Mouse (Mus musculus) midbrain, embryonic 11.5 days (tissue): Measurements from ENCODE around the gene Pced1b. TPM values are rescaled to one million over a fixed set of nuclear protein-coding genes. Genes with fewer than 3 reads are reported as not detected.
"Not testable (repeated sequence)": the region's sequence is repeated elsewhere in the genome, so short reads cannot be mapped to it uniquely, and the experiment has no call there.

Experiments used
- ATAC-seq: fragments of 200-750 bp; cut with Nextera tagmentation; 2 replicates; pipeline ENCODE4 v1.8.0; 2017; ENCODE audit warnings: moderate TSS enrichment, moderate library complexity; ENCODE audit not compliant: low FRiP score
- DNase-seq: peaks from one replicate; pipeline ENCODE4 v3.0.0; 2015; ENCODE audit warnings: low spot score; ENCODE audit errors: missing footprints
- H3K27ac ChIP-seq: fragments of 300-500 bp; sonication (generic); 2 replicates; pipeline ENCODE4 v1.5.1; 2014; ENCODE audit warnings: low read depth, low read length
- H3K27me3 ChIP-seq: fragments of 300-500 bp; sonication (generic); 2 replicates; pipeline ENCODE4 v1.6.1; 2014; ENCODE audit warnings: mild to moderate bottlenecking, low read length, moderate library complexity, mixed read lengths; ENCODE audit not compliant: control insufficient read depth, insufficient read depth
- H3K36me3 ChIP-seq: fragments of 300-500 bp; sonication (generic); 2 replicates; pipeline ENCODE4 v1.6.1; 2014; ENCODE audit warnings: mild to moderate bottlenecking, low read length, moderate library complexity, mixed read lengths; ENCODE audit not compliant: control insufficient read depth, insufficient read depth
- H3K4me1 ChIP-seq: fragments of 300-500 bp; sonication (generic); 2 replicates; pipeline ENCODE4 v1.6.1; 2014; ENCODE audit warnings: low read length; ENCODE audit not compliant: control insufficient read depth, insufficient read depth
- H3K4me2 ChIP-seq: fragments of 300-500 bp; sonication (generic); 2 replicates; pipeline ENCODE4 v1.6.1; 2014; ENCODE audit warnings: mild to moderate bottlenecking, moderate library complexity
- H3K4me3 ChIP-seq: fragments of 300-500 bp; sonication (generic); 2 replicates; pipeline ENCODE4 v1.5.1; 2014; ENCODE audit warnings: low read depth, low read length
- H3K9ac ChIP-seq: fragments of 300-500 bp; sonication (generic); 2 replicates; pipeline ENCODE4 v1.6.1; 2014; ENCODE audit warnings: low read length
- H3K9me3 ChIP-seq: fragments of 300-500 bp; sonication (generic); 2 replicates; pipeline ENCODE4 v1.6.1; 2016; ENCODE audit warnings: low read length; ENCODE audit not compliant: control insufficient read depth
- WGBS: fragments of 180-500 bp; shearing (Covaris S2); extraction: QIAGEN DNeasy Blood & Tissue Kit; methylation state at CpG from one replicate; pipeline ENCODE4 v1.1.7; 2014; 5-methylcytosine and 5-hydroxymethylcytosine counted together
- polyA plus RNA-seq: library from polyadenylated mRNA; unstranded; fragments of >200 nt; fragmentation: Nextera tagmentation; extraction: Ambion mirVana; gene quantifications from 2 replicates; pipeline ENCODE4 v1.2.1, GENCODE M21; 2014

The Pced1b gene
- 3.6 and 4.0 TPM in 2 replicates for polyA plus RNA-seq

GRCm38 (mm10) chr15:97246911-97247790 lies at the start of gene Pced1b, which contains the start of gene Amigo2:
TSS of gene Pced1b (plus strand) at chr15:97247107.
TSS of gene Amigo2 (minus strand) at chr15:97247287.
- Histone ChIP-seq H3K9ac (peak within 1 kb of the TSS; percentile 78), H3K4me1 (no peaks in the 10 kb centered on the region), H3K9me3 (no peaks in the 10 kb centered on the region), H3K27ac (peak within 1 kb of the TSS; percentile 48; the same call in 1 of the 2 replicates), H3K36me3 (no peaks in the 10 kb centered on the region), H3K27me3 (peaks cover 5% of the 10 kb centered on the region; the same call in 1 of the 2 replicates), H3K4me2 (peak within 1 kb of the TSS; percentile 59), H3K4me3 (peak within 1 kb of the TSS; percentile 75)
- under 1% methylated on average over 113 of the region's 125 CpGs for WGBS
- DNase-seq (peak; percentile 96), ATAC-seq (peak; percentile 93)

- H3K9me3 ChIP-seq = no peaks in the 10 kb centered on the region
- H3K27me3 ChIP-seq = no peaks in the 10 kb centered on the region
- H3K27ac ChIP-seq = no peak overlapping the region
- WGBS = 81% methylated on average over 3 of the region's 3 CpGs
- H3K36me3 ChIP-seq = no peaks in the 10 kb centered on the region
- no peak for DNase-seq
- no peak overlapping the region for H3K4me2 ChIP-seq
- no peak for ATAC-seq
- H3K9ac ChIP-seq = no peak overlapping the region
- no peak overlapping the region for H3K4me3 ChIP-seq
- H3K4me1 ChIP-seq = no peaks in the 10 kb centered on the region
These were observed 42.0 kb upstream of the Pced1b start for GRCm38 (mm10) chr15:97204889-97205288.

GRCm38 (mm10) chr15:97205776-97206175 lies 41.1 kb upstream of the Pced1b start:
- Histone ChIP-seq H3K27me3 (no peaks in the 10 kb centered on the region), H3K4me1 (no peaks in the 10 kb centered on the region), H3K9me3 (no peaks in the 10 kb centered on the region), H3K4me3 (no peak overlapping the region), H3K9ac (no peak overlapping the region), H3K36me3 (no peaks in the 10 kb centered on the region), H3K27ac (no peak overlapping the region), H3K4me2 (no peak overlapping the region)
- DNase-seq (no peak), ATAC-seq (no peak)
- WGBS = 88% methylated on average over 10 of the region's 10 CpGs

GRCm38 (mm10) chr15:97206506-97206905 lies 40.4 kb upstream of the Pced1b start:
- no peaks in the 10 kb centered on the region for H3K4me1 ChIP-seq
- H3K4me2 ChIP-seq = no peak overlapping the region
- ATAC-seq (no peak), DNase-seq (no peak)
- no peak overlapping the region for H3K27ac ChIP-seq
- no peaks in the 10 kb centered on the region for H3K27me3 ChIP-seq
- no peak overlapping the region for H3K4me3 ChIP-seq
- no peak overlapping the region for H3K9ac ChIP-seq
- 97% methylated on average over 8 of the region's 8 CpGs for WGBS
- no peaks in the 10 kb centered on the region for H3K9me3 ChIP-seq
- no peaks in the 10 kb centered on the region for H3K36me3 ChIP-seq

- not testable (repeated sequence) for ATAC-seq, H3K27me3 ChIP-seq, H3K4me3 ChIP-seq, H3K9ac ChIP-seq, H3K36me3 ChIP-seq, H3K9me3 ChIP-seq, DNase-seq, H3K4me2 ChIP-seq, H3K27ac ChIP-seq, H3K4me1 ChIP-seq
- WGBS = 83% methylated on average over 3 of the region's 3 CpGs
These were observed 37.2 kb upstream of the Pced1b start for GRCm38 (mm10) chr15:97209754-97210153.

DNA sequence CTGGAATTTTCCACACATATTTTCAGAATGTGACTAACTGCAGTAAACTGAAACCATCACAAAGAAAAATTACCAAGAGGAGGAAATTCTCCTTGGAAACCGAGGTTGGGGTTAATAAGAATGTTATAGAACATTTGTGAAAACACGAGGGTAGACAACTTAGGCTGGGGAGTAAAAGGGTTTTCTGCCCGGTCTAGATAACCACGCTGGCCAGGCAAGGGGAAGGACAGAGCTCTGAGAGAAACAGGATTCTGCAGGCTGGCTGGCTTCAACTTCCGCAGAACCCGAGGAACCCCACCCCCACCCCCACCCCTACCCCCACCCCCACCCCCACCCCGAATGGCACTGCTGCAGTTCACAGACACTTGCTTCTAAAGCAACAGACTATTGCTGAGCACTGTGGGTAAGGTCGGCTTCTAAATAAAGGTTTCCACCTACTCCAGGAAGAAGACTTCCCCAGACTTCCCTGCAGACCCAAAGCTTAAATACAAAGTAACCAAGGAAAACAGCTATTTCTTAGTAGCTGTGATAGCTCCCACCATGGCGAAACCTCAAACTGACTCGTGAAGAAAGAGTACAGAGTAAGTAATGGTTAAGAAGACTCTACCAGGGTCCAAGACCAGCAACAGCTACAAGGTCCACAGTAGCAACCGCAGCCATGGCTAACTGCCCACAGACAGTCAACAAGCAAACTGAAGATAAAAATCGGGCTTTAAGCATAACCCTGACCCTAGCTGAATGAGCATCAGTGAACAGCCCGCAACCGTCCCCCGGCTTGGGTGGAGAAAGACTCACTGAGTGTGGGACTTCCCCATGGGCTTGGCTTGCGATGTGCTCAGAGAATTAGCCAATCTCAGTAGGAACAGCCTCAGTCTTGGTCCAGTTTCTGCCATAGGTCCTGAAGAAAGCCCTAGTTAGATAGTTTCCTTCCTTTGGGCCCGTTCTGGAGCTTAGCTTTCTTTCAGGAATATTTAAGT lies 34.1 kb upstream of the Pced1b start:
- no peak for DNase-seq
- no peaks in the 10 kb centered on the region for H3K4me1 ChIP-seq
- no peaks in the 10 kb centered on the region for H3K9me3 ChIP-seq
- no peak overlapping the region for H3K27ac ChIP-seq
- 84% methylated on average over 17 of the region's 17 CpGs for WGBS
- no peak for ATAC-seq
- no peak overlapping the region for H3K4me2 ChIP-seq
- no peak overlapping the region for H3K9ac ChIP-seq
- H3K27me3 ChIP-seq = no peaks in the 10 kb centered on the region
- H3K36me3 ChIP-seq = no peaks in the 10 kb centered on the region
- H3K4me3 ChIP-seq = no peak overlapping the region

GRCm38 (mm10) chr15:97216843-97217242 lies 30.1 kb upstream of the Pced1b start:
- no peaks in the 10 kb centered on the region for H3K4me1 ChIP-seq
- H3K36me3 ChIP-seq = no peaks in the 10 kb centered on the region
- WGBS = 89% methylated on average over 5 of the region's 5 CpGs
- no peak overlapping the region for H3K27ac ChIP-seq
- no peak overlapping the region for H3K9ac ChIP-seq
- H3K9me3 ChIP-seq = no peaks in the 10 kb centered on the region
- no peak for ATAC-seq
- no peaks in the 10 kb centered on the region for H3K27me3 ChIP-seq
- DNase-seq = no peak
- H3K4me2 ChIP-seq = no peak overlapping the region
- no peak overlapping the region for H3K4me3 ChIP-seq

DNA sequence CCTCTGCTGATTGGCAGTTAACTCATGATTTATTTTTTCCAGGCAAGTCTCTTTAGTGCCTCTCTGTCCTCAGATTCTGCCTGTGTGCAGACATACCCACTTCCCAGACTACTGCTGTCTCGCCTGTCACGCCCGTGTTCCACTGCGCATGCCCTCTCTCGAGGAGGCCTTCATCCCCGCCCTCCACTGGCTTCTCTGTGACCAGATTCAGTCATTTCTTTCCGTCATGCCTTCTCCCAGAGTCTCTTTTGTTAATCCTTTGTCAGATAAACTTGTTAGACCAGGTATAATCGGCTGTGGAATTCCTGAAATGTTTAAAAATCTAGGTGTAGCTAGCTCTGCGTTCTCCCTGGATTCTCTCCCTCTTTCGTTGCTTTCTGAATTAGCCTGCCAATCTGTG lies 23.5 kb upstream of the Pced1b start:
- Histone ChIP-seq H3K4me3 (no peak overlapping the region), H3K9me3 (no peaks in the 10 kb centered on the region), H3K27me3 (no peaks in the 10 kb centered on the region), H3K27ac (no peak overlapping the region), H3K4me1 (no peaks in the 10 kb centered on the region), H3K4me2 (no peak overlapping the region), H3K36me3 (no peaks in the 10 kb centered on the region), H3K9ac (no peak overlapping the region)
- no peak for ATAC-seq
- no peak for DNase-seq
- 86% methylated on average over 10 of the region's 10 CpGs for WGBS
